Mouse (Mus musculus) myocyte (in vitro differentiated cells): Measurements from ENCODE around the gene Ddo. TPM values are rescaled to one million over a fixed set of nuclear protein-coding genes. Genes with fewer than 3 reads are reported as not detected.

Source experiments
- H3K27me3 ChIP-seq: one replicate; pipeline ENCODE4 v1.6.1; 2011; ENCODE audit not compliant: control insufficient read depth, insufficient read depth, insufficient read length
- H3K36me3 ChIP-seq: one replicate; pipeline ENCODE4 v1.6.1; 2011; ENCODE audit not compliant: control insufficient read depth, insufficient read depth
- H3K4me2 ChIP-seq: one replicate; pipeline ENCODE4 v1.6.1; 2011; ENCODE audit warnings: low read depth, control low read depth
- H3K4me3 ChIP-seq: one replicate; pipeline ENCODE4 v1.5.1; 2011; ENCODE audit warnings: mild to moderate bottlenecking, control low read depth, moderate library complexity
- H3K79me2 ChIP-seq: one replicate; pipeline ENCODE4 v1.6.1; 2011; ENCODE audit not compliant: control insufficient read depth, insufficient read depth
- H3ac ChIP-seq: one replicate; pipeline ENCODE4 v1.6.1; 2011; ENCODE audit not compliant: control insufficient read depth, insufficient read length
- CEBPB ChIP-seq: IDR thresholded peaks from 2 replicates; pipeline ENCODE4 v1.6.1; 2011; ENCODE audit warnings: mild to moderate bottlenecking, moderate library complexity; ENCODE audit not compliant: poor library complexity, insufficient read depth, severe bottlenecking
- E2F4 ChIP-seq: IDR thresholded peaks from one replicate; pipeline ENCODE4 v1.6.1; 2011; ENCODE audit warnings: mild to moderate bottlenecking, control low read depth, moderate library complexity; ENCODE audit not compliant: insufficient read depth
- MAX ChIP-seq: IDR thresholded peaks from one replicate; pipeline ENCODE4 v1.6.1; 2011; ENCODE audit warnings: low read depth, mild to moderate bottlenecking, control low read depth
- MYOD1 ChIP-seq, 3 experiments: IDR thresholded peaks; one replicate each; pipeline ENCODE4 v1.6.1; 2011; ENCODE audit warnings: control low read depth in 2 of 3, low read depth in 2 of 3, mild to moderate bottlenecking in 2 of 3, moderate library complexity in 1 of 3; ENCODE audit not compliant: insufficient read length in 2 of 3, control insufficient read depth in 1 of 3
- MYOG ChIP-seq, 3 experiments: IDR thresholded peaks; one replicate each; pipeline ENCODE4 v1.6.1; 2011; ENCODE audit warnings: control low read depth in 2 of 3, low read depth in 2 of 3, mild to moderate bottlenecking in 2 of 3; ENCODE audit not compliant: insufficient read length in 2 of 3, control insufficient read depth in 1 of 3, insufficient read depth in 1 of 3
- POLR2A ChIP-seq: IDR thresholded peaks from one replicate; pipeline ENCODE4 v1.6.1; 2011; ENCODE audit warnings: low read depth, mild to moderate bottlenecking, control low read depth, moderate library complexity; ENCODE audit not compliant: insufficient read length
- POLR2AphosphoS2 ChIP-seq: IDR thresholded peaks from one replicate; pipeline ENCODE4 v1.6.1; 2011; ENCODE audit warnings: low read depth, control low read depth; ENCODE audit not compliant: insufficient read length
- REST ChIP-seq: IDR thresholded peaks from one replicate; pipeline ENCODE4 v1.6.1; 2011; ENCODE audit warnings: mild to moderate bottlenecking, control low read depth, moderate library complexity; ENCODE audit not compliant: insufficient read depth, insufficient read length
- SRF ChIP-seq: IDR thresholded peaks from one replicate; pipeline ENCODE4 v1.6.1; 2011; ENCODE audit warnings: low read depth; ENCODE audit not compliant: control insufficient read depth, insufficient read length
- TCF12 ChIP-seq: IDR thresholded peaks from one replicate; pipeline ENCODE4 v1.6.1; 2011; ENCODE audit warnings: mild to moderate bottlenecking, control low read depth; ENCODE audit not compliant: poor library complexity, insufficient read depth, severe bottlenecking
- TCF3 ChIP-seq: IDR thresholded peaks from one replicate; pipeline ENCODE4 v1.6.1; 2011; ENCODE audit warnings: low read depth, control low read depth; ENCODE audit not compliant: insufficient read length
- USF1 ChIP-seq: IDR thresholded peaks from one replicate; pipeline ENCODE4 v1.6.1; 2011; ENCODE audit warnings: low read depth, mild to moderate bottlenecking, control low read depth, moderate library complexity
- polyA plus RNA-seq: library from polyadenylated mRNA; unstranded; fragments of >200 nt; fragmentation: generic; extraction: Trizol; gene quantifications from one replicate; pipeline ENCODE4 v1.2.1, GENCODE M21; 2012; ENCODE audit warnings: missing spikeins

Gene Ddo
- polyA plus RNA-seq, 1 experiment: 0.07 TPM

- H3K27me3 ChIP-seq: no peaks in the 10 kb centered on the region
- no peaks in the 10 kb centered on the region for H3K79me2 ChIP-seq
- no peaks in the 10 kb centered on the region for H3K36me3 ChIP-seq
- no peak overlapping the region for H3K4me3 ChIP-seq
- no peak overlapping the region for H3ac ChIP-seq
- H3K4me2 ChIP-seq: no peak overlapping the region
- TF ChIP-seq TCF12 (no peak), MYOD1 (IDR thresholded peaks at IDR 0.05; ENCODE audit: control insufficient read depth in 1 of 3, insufficient read length in 2 of 3, low read depth in 2 of 3) (peak in 2 of 3 experiments; percentile 62 to 79), CEBPB (no peak), USF1 (no peak), POLR2AphosphoS2 (no peak), E2F4 (no peak)
Observed at GRCm38 (mm10) chr10:40666943-40667342, 37.1 kb downstream of the Ddo start.

- H3K79me2 ChIP-seq: no peaks in the 10 kb centered on the region
- H3K27me3 ChIP-seq: no peaks in the 10 kb centered on the region
- no peak overlapping the region for H3ac ChIP-seq
- no peak overlapping the region for H3K4me2 ChIP-seq
- TF ChIP-seq POLR2AphosphoS2: no peak
- TF ChIP-seq TCF12: no peak
- no peak for TF ChIP-seq E2F4
- no peak for TF ChIP-seq USF1
- H3K36me3 ChIP-seq: no peaks in the 10 kb centered on the region
- no peak overlapping the region for H3K4me3 ChIP-seq
Observed at GRCm38 (mm10) chr10:40668640-40669039, 38.8 kb downstream of the Ddo start.

GRCm38 (mm10) chr10:40672587-40673296 lies 42.9 kb downstream of the Ddo start:
- Histone ChIP-seq H3K4me2 (no peak overlapping the region), H3K36me3 (no peaks in the 10 kb centered on the region), H3K4me3 (no peak overlapping the region), H3ac (no peak overlapping the region), H3K79me2 (no peaks in the 10 kb centered on the region), H3K27me3 (no peaks in the 10 kb centered on the region)
- no peak for TF ChIP-seq MYOG (IDR thresholded peaks at IDR 0.05; ENCODE audit: control insufficient read depth in 1 of 3, insufficient read depth in 1 of 3, insufficient read length in 2 of 3, low read depth in 2 of 3)
- no peak for TF ChIP-seq USF1
- no peak for TF ChIP-seq POLR2AphosphoS2
- no peak for TF ChIP-seq SRF
- TF ChIP-seq REST: no peak
- TF ChIP-seq E2F4: no peak
- TF ChIP-seq POLR2A: no peak
- TF ChIP-seq TCF12: no peak
- no peak for TF ChIP-seq CEBPB
- no peak for TF ChIP-seq MAX
- TF ChIP-seq MYOD1 (IDR thresholded peaks at IDR 0.05; ENCODE audit: control insufficient read depth in 1 of 3, insufficient read length in 2 of 3, low read depth in 2 of 3): no peak
- TF ChIP-seq TCF3: no peak

- no peak overlapping the region for H3ac ChIP-seq
- H3K4me3 ChIP-seq: no peak overlapping the region
- H3K79me2 ChIP-seq: no peaks in the 10 kb centered on the region
- H3K36me3 ChIP-seq: no peaks in the 10 kb centered on the region
- no peak overlapping the region for H3K4me2 ChIP-seq
- no peak for TF ChIP-seq CEBPB
- no peak for TF ChIP-seq TCF12
- no peak for TF ChIP-seq E2F4
- TF ChIP-seq POLR2A: no peak
- no peak for TF ChIP-seq POLR2AphosphoS2
- TF ChIP-seq USF1: no peak
- no peak for TF ChIP-seq MAX
- TF ChIP-seq TCF3: no peak
- no peak for TF ChIP-seq MYOD1 (IDR thresholded peaks at IDR 0.05; ENCODE audit: control insufficient read depth in 1 of 3, insufficient read length in 2 of 3, low read depth in 2 of 3)
- TF ChIP-seq REST: no peak
- no peak for TF ChIP-seq SRF
- no peak for TF ChIP-seq MYOG (IDR thresholded peaks at IDR 0.05; ENCODE audit: control insufficient read depth in 1 of 3, insufficient read depth in 1 of 3, insufficient read length in 2 of 3, low read depth in 2 of 3)
- H3K27me3 ChIP-seq: no peaks in the 10 kb centered on the region
Observed at GRCm38 (mm10) chr10:40673297-40673665, 43.5 kb downstream of the Ddo start.

GRCm38 (mm10) chr10:40674151-40674550 lies 44.3 kb downstream of the Ddo start:
- Histone ChIP-seq H3K79me2 (no peaks in the 10 kb centered on the region), H3K4me3 (no peak overlapping the region), H3K27me3 (no peaks in the 10 kb centered on the region), H3K4me2 (no peak overlapping the region), H3K36me3 (no peaks in the 10 kb centered on the region), H3ac (no peak overlapping the region)
- no peak for TF ChIP-seq TCF12

GRCm38 (mm10) chr10:40675921-40676320 lies 46.1 kb downstream of the Ddo start:
- Histone ChIP-seq H3ac (no peak overlapping the region), H3K79me2 (no peaks in the 10 kb centered on the region), H3K27me3 (no peaks in the 10 kb centered on the region), H3K4me2 (peak overlapping the region; percentile 13), H3K4me3 (no peak overlapping the region), H3K36me3 (no peaks in the 10 kb centered on the region)
- no peak for TF ChIP-seq MAX
- no peak for TF ChIP-seq SRF
- TF ChIP-seq USF1: no peak
- no peak for TF ChIP-seq POLR2A
- no peak for TF ChIP-seq TCF3
- TF ChIP-seq POLR2AphosphoS2: no peak
- no peak for TF ChIP-seq REST
- TF ChIP-seq CEBPB: no peak
- TF ChIP-seq E2F4: no peak
- no peak for TF ChIP-seq TCF12
- TF ChIP-seq MYOG (IDR thresholded peaks at IDR 0.05; ENCODE audit: control insufficient read depth in 1 of 3, insufficient read depth in 1 of 3, insufficient read length in 2 of 3, low read depth in 2 of 3): no peak
- TF ChIP-seq MYOD1 (IDR thresholded peaks at IDR 0.05; ENCODE audit: control insufficient read depth in 1 of 3, insufficient read length in 2 of 3, low read depth in 2 of 3): no peak
